Mouse (Mus musculus) bone marrow, adult 2 months (tissue): Measurements from ENCODE around the gene Proser2. TPM values are rescaled to one million over a fixed set of nuclear protein-coding genes. Genes with fewer than 3 reads are reported as not detected.

Source experiments
- H3K27ac ChIP-seq: fragments of 200-500 bp; 2 replicates; pipeline ENCODE4 v1.5.1; 2012; ENCODE audit warnings: low read depth, mild to moderate bottlenecking, control low read depth, inconsistent platforms, low read length; ENCODE audit not compliant: control insufficient read depth, poor library complexity, insufficient read depth
- H3K4me1 ChIP-seq: fragments of 200-500 bp; 2 replicates; pipeline ENCODE4 v1.6.1; 2011; ENCODE audit warnings: low read length; ENCODE audit not compliant: control insufficient read depth, insufficient read depth
- H3K4me3 ChIP-seq: fragments of 200-500 bp; replicated peaks from 2 replicates; pipeline ENCODE3; 2011; ENCODE audit warnings: mild to moderate bottlenecking, low read depth, low read length, control low read depth; ENCODE audit not compliant: control insufficient read depth
- CTCF ChIP-seq: fragments of 200-500 bp; IDR thresholded peaks from 2 replicates; pipeline ENCODE4 v1.5.1; 2011; ENCODE audit warnings: low read length, control low read depth; ENCODE audit not compliant: control insufficient read depth, insufficient read depth
- POLR2A ChIP-seq: fragments of 200-500 bp; IDR thresholded peaks from 2 replicates; pipeline ENCODE4 v1.6.1; 2011; ENCODE audit warnings: low read depth, mild to moderate bottlenecking, control low read depth, low read length, borderline replicate concordance; ENCODE audit not compliant: control insufficient read depth
- WGBS: fragments of 180-500 bp; shearing (Covaris S2); methylation state at CpG from one replicate; pipeline ENCODE4 v1.1.7; 2018; 5-methylcytosine and 5-hydroxymethylcytosine counted together
- polyA plus RNA-seq: library from polyadenylated mRNA; stranded (reverse); fragments of >200 nt; gene quantifications from 2 replicates; pipeline ENCODE4 v1.2.4, GENCODE M21; 2011; ENCODE audit warnings: low replicate concordance; ENCODE audit not compliant: missing spikeins, insufficient read depth, insufficient read length

The Proser2 gene
- polyA plus RNA-seq, 1 experiment, result 7.2 TPM

DNA sequence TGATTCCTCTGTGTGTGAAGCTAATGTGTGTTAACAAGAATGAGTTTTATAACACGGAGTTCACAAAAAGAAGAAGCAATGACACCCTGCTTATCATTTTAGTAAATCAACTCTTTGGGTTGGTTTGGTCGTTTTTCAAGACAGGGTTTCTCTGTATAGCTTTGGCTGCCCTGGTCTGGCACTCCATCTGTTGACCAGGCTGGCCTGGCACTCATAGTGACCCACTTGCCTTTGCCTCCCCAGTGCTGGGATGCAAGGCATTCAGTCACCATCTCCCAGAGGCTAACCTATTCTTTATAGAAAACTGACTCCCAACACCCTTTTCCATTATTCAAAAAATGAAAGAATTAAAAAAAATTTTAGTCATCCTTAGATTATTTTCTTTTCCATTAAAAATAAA lies 8.9 kb downstream of the Proser2 start:
- H3K27ac ChIP-seq, result no peak overlapping the region
- no peaks in the 10 kb centered on the region for H3K4me1 ChIP-seq
- TF ChIP-seq POLR2A (no peak), CTCF (no peak)
- 42% methylated on average over 2 of the region's 2 CpGs for WGBS
- H3K4me3 ChIP-seq, result no peak overlapping the region

DNA sequence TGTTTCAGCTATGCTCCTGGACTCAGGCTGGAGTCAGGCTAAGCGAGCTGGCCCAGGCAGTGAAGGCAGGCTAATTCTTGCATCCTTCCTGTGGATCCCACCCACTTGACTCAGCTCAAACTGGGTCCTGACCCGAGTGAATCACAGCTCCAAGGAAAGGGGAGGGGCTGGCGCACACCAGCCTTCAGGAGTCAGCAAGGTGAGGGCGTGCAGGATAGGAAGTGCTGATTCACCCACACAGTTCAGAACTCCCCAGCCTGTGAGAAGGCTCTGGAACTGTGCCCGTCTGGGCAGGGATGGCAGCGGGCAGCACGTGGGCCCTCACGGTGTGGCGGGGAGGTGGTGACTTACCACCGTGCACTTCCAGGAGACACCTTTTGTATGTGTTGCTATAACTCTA lies 11.8 kb downstream of the Proser2 start:
- 10% methylated on average over 10 of the region's 10 CpGs for WGBS
- H3K27ac ChIP-seq, result no peak overlapping the region
- no peak for TF ChIP-seq POLR2A
- TF ChIP-seq CTCF, result no peak
- no peak overlapping the region for H3K4me3 ChIP-seq
- H3K4me1 ChIP-seq, result no peaks in the 10 kb centered on the region

GRCm38 (mm10) chr2:6113792-6114191 lies 16.2 kb downstream of the Proser2 start:
- TF ChIP-seq POLR2A (no peak), CTCF (no peak)
- Histone ChIP-seq H3K27ac (no peak overlapping the region), H3K4me3 (no peak overlapping the region), H3K4me1 (no peaks in the 10 kb centered on the region)
- 89% methylated on average over 12 of the region's 12 CpGs for WGBS

DNA sequence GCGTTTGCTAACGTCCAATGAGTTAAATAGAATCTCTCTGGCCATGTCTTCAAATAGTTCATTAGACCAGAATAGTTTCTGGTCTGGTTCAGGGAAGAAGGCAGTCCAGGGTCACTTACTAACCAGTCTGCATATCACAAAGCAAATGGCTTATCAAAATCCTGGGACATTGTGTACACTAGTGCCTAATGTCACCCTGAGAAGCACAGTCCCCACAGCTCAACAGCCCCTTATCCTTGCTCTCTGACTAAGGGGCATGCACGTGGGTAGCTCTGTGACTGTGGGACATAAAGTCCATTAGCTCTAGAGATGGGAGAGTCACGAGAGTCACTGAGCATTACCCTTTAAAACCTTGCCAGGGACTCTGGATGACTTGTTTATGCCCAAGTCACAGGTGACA lies 17.4 kb downstream of the Proser2 start:
- WGBS, result 67% methylated on average over 4 of the region's 4 CpGs
- no peak for TF ChIP-seq POLR2A
- TF ChIP-seq CTCF, result no peak

GRCm38 (mm10) chr2:6105437-6105836 lies 24.6 kb downstream of the Proser2 start:
- TF ChIP-seq CTCF, result no peak
- no peak for TF ChIP-seq POLR2A
- 84% methylated on average over 2 of the region's 2 CpGs for WGBS
- Histone ChIP-seq H3K27ac (no peak overlapping the region), H3K4me3 (no peak overlapping the region), H3K4me1 (no peaks in the 10 kb centered on the region)

More for the DNA sequence above, 17.4 kb downstream of the Proser2 start:
- Histone ChIP-seq H3K27ac (no peak overlapping the region), H3K4me3 (no peak overlapping the region), H3K4me1 (no peaks in the 10 kb centered on the region)

- WGBS, result 39% methylated on average over 20 of the region's 20 CpGs
- no peak for TF ChIP-seq CTCF
- TF ChIP-seq POLR2A, result no peak
- Histone ChIP-seq H3K4me3 (no peak overlapping the region), H3K4me1 (no peaks in the 10 kb centered on the region), H3K27ac (no peak overlapping the region)
These were observed 29.3 kb downstream of the Proser2 start for GRCm38 (mm10) chr2:6100755-6101154.

DNA sequence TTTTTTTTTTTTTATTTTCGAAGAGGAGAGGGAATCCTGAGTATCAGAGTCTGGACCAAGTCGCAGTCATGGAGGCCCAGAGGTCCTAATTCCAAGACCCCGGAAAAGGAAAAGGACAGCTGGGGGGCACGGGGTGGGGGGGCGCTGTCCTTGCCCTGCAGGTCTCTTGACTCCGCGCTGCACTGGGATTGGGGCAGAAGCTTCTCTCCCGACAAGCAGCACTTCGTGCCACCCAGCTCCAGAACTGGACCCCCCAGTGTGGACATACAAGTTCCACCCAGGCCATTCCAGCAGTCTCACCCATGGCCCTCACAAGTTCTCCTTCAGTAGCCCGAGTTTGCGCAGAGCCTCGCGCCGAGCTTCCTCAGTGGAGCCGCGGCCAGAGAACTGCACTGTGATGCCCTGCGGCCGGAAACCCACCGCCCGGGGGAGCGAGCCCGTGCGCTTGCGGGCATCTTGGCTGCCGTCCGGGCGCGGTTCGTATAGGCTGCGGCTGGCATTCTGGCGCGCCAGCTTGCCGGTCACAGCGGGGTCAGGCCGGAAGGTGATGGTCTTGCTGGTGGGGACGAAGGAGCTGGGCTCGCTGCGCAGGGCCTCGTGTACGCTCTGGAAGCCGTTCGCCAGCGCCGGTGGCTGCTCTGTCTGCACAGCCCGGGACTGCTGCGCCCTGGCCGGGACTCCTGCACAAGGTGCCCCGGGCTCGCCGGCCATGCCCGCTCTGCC lies 29.8 kb downstream of the Proser2 start:
- H3K4me1 ChIP-seq, result no peaks in the 10 kb centered on the region
- TF ChIP-seq CTCF, result no peak
- TF ChIP-seq POLR2A, result no peak
- no peak overlapping the region for H3K27ac ChIP-seq
- no peak overlapping the region for H3K4me3 ChIP-seq
- 5% methylated on average over 51 of the region's 51 CpGs for WGBS

GRCm38 (mm10) chr2:6099443-6099842 lies 30.6 kb downstream of the Proser2 start:
- TF ChIP-seq CTCF (no peak), POLR2A (no peak)
- H3K27ac ChIP-seq, result no peak overlapping the region
- H3K4me3 ChIP-seq, result no peak overlapping the region
- H3K4me1 ChIP-seq, result no peaks in the 10 kb centered on the region
- WGBS, result 65% methylated on average over 9 of the region's 9 CpGs

- 67% methylated on average over 6 of the region's 6 CpGs for WGBS
- Histone ChIP-seq H3K4me3 (no peak overlapping the region), H3K27ac (no peak overlapping the region), H3K4me1 (no peaks in the 10 kb centered on the region)
- TF ChIP-seq CTCF (no peak), POLR2A (no peak)
These were observed 31.1 kb downstream of the Proser2 start for GRCm38 (mm10) chr2:6098924-6099323.
